Comparison of ENCODE assay signal across 22 mouse cellular contexts in genomic region chr6:94540615-94541014, GRCm38 (mm10). TPM values are rescaled to one million over a fixed set of nuclear protein-coding genes. Genes with fewer than 3 reads are reported as not detected.
DNase-seq lines count a peak whose midpoint lies in the region; ATAC-seq and TF ChIP-seq lines count a peak whose summit lies in the region.
"Had no signal": no experiment of that assay in that cellular context is flagged by ENCODE, and none has a peak within 500 bp of the region (broad histone marks: within the 10 kb centered on the region; RNA-seq: fewer than 3 reads in every experiment).

No protein-coding gene starts in this region.

- no peak overlapping the region for H3K9ac ChIP-seq in forebrain, postnatal 0 days
- no peak overlapping the region for H3K9ac ChIP-seq in midbrain, postnatal 0 days (replicated peaks; ENCODE audit: low read length, poor library complexity, severe bottlenecking)
- no peak overlapping the region for H3K9ac ChIP-seq in stomach, postnatal 0 days (ENCODE audit: low read length)
- H3K9ac ChIP-seq: heart, embryonic 12.5 days; hindbrain, embryonic 12.5 days had no signal

- no peak for DNase-seq in forebrain, embryonic 10.5 days (ENCODE audit: extremely low spot score, low spot score)
- no peak for DNase-seq in forebrain, postnatal 0 days
- peak; percentile 19 for DNase-seq in midbrain, embryonic 10.5 days (ENCODE audit: low spot score)
- DNase-seq in midbrain, postnatal 0 days (ENCODE audit: low spot score), result no peak
- DNase-seq in stomach, postnatal 0 days (ENCODE audit: low spot score), result no peak
- DNase-seq in kidney, adult 9 months, result no peak
- no peak for DNase-seq in ovary, adult 18-20 months (ENCODE audit: low spot score)
- DNase-seq: adrenal gland, adult 8-10 months; adrenal gland, postnatal 36 days; B cell, adult 2 months; cerebellum, adult 8-10 months; cerebellum, postnatal 14 days; gastrocnemius, postnatal 10 days; heart, adult 2 months; heart, postnatal 36 days had no signal

- H3K4me3 ChIP-seq in forebrain, embryonic 10.5 days, result no peak overlapping the region
- H3K4me3 ChIP-seq in forebrain, postnatal 0 days (ENCODE audit: low read depth, low read length), result no peak overlapping the region
- H3K4me3 ChIP-seq in midbrain, embryonic 10.5 days, result no peak overlapping the region
- no peak overlapping the region for H3K4me3 ChIP-seq in midbrain, postnatal 0 days (ENCODE audit: low read depth, low read length)
- H3K4me3 ChIP-seq in stomach, postnatal 0 days (ENCODE audit: low read depth, low read length), result no peak overlapping the region
- H3K4me3 ChIP-seq: heart, adult 2 months; heart, embryonic 12.5 days; hindbrain, embryonic 12.5 days had no signal

- peaks cover 33% of the 10 kb centered on the region for H3K4me1 ChIP-seq in forebrain, embryonic 10.5 days
- H3K4me1 ChIP-seq in forebrain, postnatal 0 days (ENCODE audit: insufficient read depth), result no peaks in the 10 kb centered on the region
- H3K4me1 ChIP-seq in midbrain, embryonic 10.5 days, result peaks cover 27% of the 10 kb centered on the region
- H3K4me1 ChIP-seq in midbrain, postnatal 0 days (ENCODE audit: insufficient read depth, low read length), result no peaks in the 10 kb centered on the region
- peaks cover 6% of the 10 kb centered on the region for H3K4me1 ChIP-seq in stomach, postnatal 0 days (replicated peaks; ENCODE audit: control insufficient read depth, insufficient read depth)

- ATAC-seq in forebrain, postnatal 0 days, result no peak
- ATAC-seq in midbrain, postnatal 0 days (ENCODE audit: low FRiP score), result no peak
- ATAC-seq in megakaryocyte-erythroid progenitor cell, adult 5-6 weeks (replicated peaks; ENCODE audit: low FRiP score, low TSS enrichment, poor library complexity, severe bottlenecking), result 0 out of 2 replicates have a peak, but pooled peaks have one; percentile 15
- no peak for ATAC-seq in stomach, postnatal 0 days (ENCODE audit: low FRiP score, low TSS enrichment)
- ATAC-seq: CD4-positive, CD25-positive, alpha-beta regulatory T cell, adult 4 months; forebrain, embryonic 14.5 days; hindbrain, postnatal 0 days had no signal

- TF ChIP-seq EP300 in stomach, postnatal 0 days (optimal IDR thresholded peaks at IDR 0.05), result no peak

- peak overlapping the region; percentile 4; the same call in 1 of the 2 replicates for H3K27ac ChIP-seq in forebrain, embryonic 10.5 days
- no peak overlapping the region for H3K27ac ChIP-seq in forebrain, postnatal 0 days (ENCODE audit: low read depth, low read length)
- H3K27ac ChIP-seq in midbrain, embryonic 10.5 days (replicated peaks), result peak overlapping the region; percentile 70
- H3K27ac ChIP-seq in midbrain, postnatal 0 days (ENCODE audit: low read depth, low read length), result no peak overlapping the region
- H3K27ac ChIP-seq in stomach, postnatal 0 days (replicated peaks), result peak overlapping the region; percentile 53
- H3K27ac ChIP-seq: heart, adult 2 months; hindbrain, embryonic 12.5 days; hindbrain, postnatal 0 days had no signal

- H3K27me3 ChIP-seq in forebrain, embryonic 10.5 days (ENCODE audit: poor library complexity, severe bottlenecking), result no peaks in the 10 kb centered on the region
- H3K27me3 ChIP-seq in forebrain, postnatal 0 days (ENCODE audit: insufficient read depth, low read length), result no peaks in the 10 kb centered on the region
- no peaks in the 10 kb centered on the region for H3K27me3 ChIP-seq in midbrain, embryonic 10.5 days (ENCODE audit: low read depth, poor library complexity, severe bottlenecking)
- H3K27me3 ChIP-seq in midbrain, postnatal 0 days (ENCODE audit: insufficient read depth, low read length), result no peaks in the 10 kb centered on the region
- H3K27me3 ChIP-seq in stomach, postnatal 0 days (ENCODE audit: control insufficient read depth, insufficient read depth, low read length), result no peaks in the 10 kb centered on the region
- H3K27me3 ChIP-seq: heart, embryonic 12.5 days; hindbrain, embryonic 12.5 days had no signal

- H3K4me2 ChIP-seq in forebrain, postnatal 0 days (ENCODE audit: low read depth), result no peak overlapping the region
- H3K4me2 ChIP-seq in midbrain, postnatal 0 days (ENCODE audit: low read depth, low read length, poor library complexity, severe bottlenecking), result no peak overlapping the region
- no peak overlapping the region for H3K4me2 ChIP-seq in stomach, postnatal 0 days (replicated peaks; ENCODE audit: low read depth)
- H3K4me2 ChIP-seq: heart, embryonic 12.5 days; hindbrain, embryonic 12.5 days had no signal

- TF ChIP-seq CTCF in forebrain, postnatal 0 days (IDR thresholded peaks at IDR 0.05; ENCODE audit: low read depth), result no peak
- TF ChIP-seq CTCF in midbrain, postnatal 0 days (IDR thresholded peaks at IDR 0.05), result no peak
- no peak for TF ChIP-seq CTCF in stomach, postnatal 0 days (IDR thresholded peaks at IDR 0.05; ENCODE audit: low read depth)

- 0 out of 2 replicates have a peak, but pooled peaks cover 3% of the 10 kb centered on the region for H3K36me3 ChIP-seq in forebrain, embryonic 10.5 days (replicated peaks)
- 0 out of 2 replicates have a peak, but pooled peaks cover 4% of the 10 kb centered on the region for H3K36me3 ChIP-seq in forebrain, postnatal 0 days (ENCODE audit: insufficient read depth)
- 0 out of 2 replicates have a peak, but pooled peaks cover 3% of the 10 kb centered on the region for H3K36me3 ChIP-seq in midbrain, embryonic 10.5 days
- no peaks in the 10 kb centered on the region for H3K36me3 ChIP-seq in midbrain, postnatal 0 days (ENCODE audit: insufficient read depth, low read length)
- no peaks in the 10 kb centered on the region for H3K36me3 ChIP-seq in stomach, postnatal 0 days (ENCODE audit: control insufficient read depth, insufficient read depth, low read length)
- H3K36me3 ChIP-seq: hindbrain, embryonic 12.5 days had no signal

- no peaks in the 10 kb centered on the region for H3K9me3 ChIP-seq in forebrain, embryonic 10.5 days
- H3K9me3 ChIP-seq in forebrain, postnatal 0 days (ENCODE audit: low read length), result no peaks in the 10 kb centered on the region
- H3K9me3 ChIP-seq in midbrain, embryonic 10.5 days (replicated peaks), result no peaks in the 10 kb centered on the region
- H3K9me3 ChIP-seq in midbrain, postnatal 0 days (ENCODE audit: low read length), result no peaks in the 10 kb centered on the region
- H3K9me3 ChIP-seq in stomach, postnatal 0 days (ENCODE audit: control insufficient read depth, low read length), result no peaks in the 10 kb centered on the region
- H3K9me3 ChIP-seq: G1E; heart, embryonic 12.5 days; hindbrain, embryonic 12.5 days had no signal

- 26% methylated on average over 4 of the region's 4 CpGs for WGBS in forebrain, embryonic 10.5 days
- 39% methylated on average over 4 of the region's 4 CpGs for WGBS in forebrain, postnatal 0 days
- 16% methylated on average over 4 of the region's 4 CpGs for WGBS in midbrain, embryonic 10.5 days
- 48% methylated on average over 4 of the region's 4 CpGs for WGBS in midbrain, postnatal 0 days
- WGBS in stomach, postnatal 0 days, result 67% methylated on average over 4 of the region's 4 CpGs

RNA-seq across cellular contexts. Expression of gene Slc25a26, which starts 40.5 kb away (rescaled TPM):
- polyA plus RNA-seq in forebrain, embryonic 10.5 days (2016; fragmentation: Nextera tagmentation; extraction: Ambion mirVana), result 9.1 TPM in 2 replicates
- total RNA-seq in forebrain, postnatal 0 days (2014; rRNA removed), result 7.2 and 8.0 TPM in 2 replicates
- polyA plus RNA-seq in forebrain, postnatal 0 days (2015; fragmentation: Nextera tagmentation; extraction: Ambion mirVana), result 8.0 and 8.7 TPM in 2 replicates
- 9.8 and 10.0 TPM in 2 replicates for polyA plus RNA-seq in midbrain, embryonic 10.5 days (2016; fragmentation: Nextera tagmentation; extraction: Ambion mirVana)
- total RNA-seq in midbrain, postnatal 0 days (2014; rRNA removed), result 11.8 and 19.2 TPM in 2 replicates
- 10.7 and 11.5 TPM in 2 replicates for polyA plus RNA-seq in midbrain, postnatal 0 days (2015; fragmentation: Nextera tagmentation; extraction: Ambion mirVana)
- total RNA-seq in megakaryocyte-erythroid progenitor cell, adult 5-6 weeks (2014; fragmentation: Nextera tagmentation), result 9.9 TPM in 2 replicates
- total RNA-seq in megakaryocyte-erythroid progenitor cell, adult 5-6 weeks (2017), result 3.0 and 5.0 TPM in 2 replicates
- polyA plus RNA-seq in stomach, postnatal 0 days (2015; fragmentation: Nextera tagmentation; extraction: Ambion mirVana), result 5.4 and 5.8 TPM in 2 replicates

Comparison
In these comparisons a context has a peak if more than half of its experiments do, and no peak if none do; other contexts are left out.
1. H3K27ac ChIP-seq: peak in forebrain, embryonic 10.5 days (single experiment), midbrain, embryonic 10.5 days (single experiment) and stomach, postnatal 0 days (single experiment); none in forebrain, postnatal 0 days (single experiment) and midbrain, postnatal 0 days (single experiment).